30 mouse cellular contexts compared by ENCODE assay signal in genomic region chr7:62302451-62302850, GRCm38 (mm10). TPM values are rescaled to one million over a fixed set of nuclear protein-coding genes. Genes with fewer than 3 reads are reported as not detected.
DNase-seq lines count a peak whose midpoint lies in the region; ATAC-seq and TF ChIP-seq lines count a peak whose summit lies in the region.
"Had no signal": no experiment of that assay in that cellular context is flagged by ENCODE, and none has a peak within 500 bp of the region (broad histone marks: within the 10 kb centered on the region; RNA-seq: fewer than 3 reads in every experiment).

No protein-coding gene starts in this region.

- H3K9me3 ChIP-seq in forebrain, embryonic 13.5 days (replicated peaks): no peaks in the 10 kb centered on the region
- no peaks in the 10 kb centered on the region for H3K9me3 ChIP-seq in forebrain, embryonic 15.5 days
- H3K9me3 ChIP-seq in midbrain, embryonic 12.5 days: no peaks in the 10 kb centered on the region
- no peaks in the 10 kb centered on the region for H3K9me3 ChIP-seq in midbrain, embryonic 15.5 days
- H3K9me3 ChIP-seq: embryonic facial prominence, embryonic 13.5 days; heart, embryonic 10.5 days; heart, embryonic 15.5 days; intestine, embryonic 15.5 days; limb, embryonic 10.5 days; limb, embryonic 15.5 days; liver, embryonic 13.5 days; megakaryocyte, embryonic 14.5 days had no signal

- H3K27ac ChIP-seq in forebrain, embryonic 13.5 days: no peak overlapping the region
- no peak overlapping the region for H3K27ac ChIP-seq in forebrain, embryonic 15.5 days (replicated peaks)
- no peak overlapping the region for H3K27ac ChIP-seq in midbrain, embryonic 12.5 days (replicated peaks)
- H3K27ac ChIP-seq in midbrain, embryonic 15.5 days: no peak overlapping the region
- H3K27ac ChIP-seq: embryonic facial prominence, embryonic 13.5 days; heart, embryonic 10.5 days; heart, embryonic 15.5 days; intestine, embryonic 15.5 days; kidney, postnatal 0 days; limb, embryonic 10.5 days; limb, embryonic 15.5 days; liver, embryonic 13.5 days had no signal

- no peak for TF ChIP-seq CTCF in brain, embryonic 14.5 days (IDR thresholded peaks at IDR 0.05; ENCODE audit: borderline replicate concordance, extremely low read depth, insufficient read depth, insufficient read length)

- no peak overlapping the region for H3K4me3 ChIP-seq in forebrain, embryonic 13.5 days
- H3K4me3 ChIP-seq in forebrain, embryonic 15.5 days: no peak overlapping the region
- H3K4me3 ChIP-seq in midbrain, embryonic 12.5 days: no peak overlapping the region
- H3K4me3 ChIP-seq in midbrain, embryonic 15.5 days: no peak overlapping the region
- H3K4me3 ChIP-seq: embryonic facial prominence, embryonic 13.5 days; heart, embryonic 10.5 days; heart, embryonic 15.5 days; intestine, embryonic 15.5 days; limb, embryonic 10.5 days; limb, embryonic 15.5 days; liver, embryonic 13.5 days; megakaryocyte, embryonic 14.5 days had no signal

- peaks cover under 1% of the 10 kb centered on the region; the same call in 1 of the 2 replicates for H3K4me1 ChIP-seq in forebrain, embryonic 13.5 days
- no peaks in the 10 kb centered on the region for H3K4me1 ChIP-seq in forebrain, embryonic 15.5 days
- H3K4me1 ChIP-seq in midbrain, embryonic 12.5 days: no peaks in the 10 kb centered on the region
- H3K4me1 ChIP-seq in midbrain, embryonic 15.5 days: no peaks in the 10 kb centered on the region
- H3K4me1 ChIP-seq: embryonic facial prominence, embryonic 13.5 days; heart, embryonic 10.5 days; heart, embryonic 15.5 days; intestine, embryonic 15.5 days; limb, embryonic 10.5 days; limb, embryonic 15.5 days; liver, embryonic 13.5 days; megakaryocyte, embryonic 14.5 days had no signal

- ATAC-seq in forebrain, embryonic 13.5 days: peak; percentile 74; the same call in 1 of the 2 replicates
- ATAC-seq in forebrain, embryonic 15.5 days (replicated peaks): no peak
- ATAC-seq in midbrain, embryonic 12.5 days (ENCODE audit: low FRiP score, low read depth): peak; percentile 58; the same call in 1 of the 2 replicates
- ATAC-seq in midbrain, embryonic 15.5 days (replicated peaks): no peak
- ATAC-seq: hindbrain, embryonic 16.5 days; intestine, embryonic 15.5 days; lung, postnatal 0 days had no signal

- H3K36me3 ChIP-seq in forebrain, embryonic 13.5 days (ENCODE audit: poor library complexity, severe bottlenecking): no peaks in the 10 kb centered on the region
- no peaks in the 10 kb centered on the region for H3K36me3 ChIP-seq in forebrain, embryonic 15.5 days
- no peaks in the 10 kb centered on the region for H3K36me3 ChIP-seq in midbrain, embryonic 12.5 days
- no peaks in the 10 kb centered on the region for H3K36me3 ChIP-seq in midbrain, embryonic 15.5 days (replicated peaks)
- H3K36me3 ChIP-seq: embryonic facial prominence, embryonic 13.5 days; heart, embryonic 10.5 days; heart, embryonic 15.5 days; intestine, embryonic 15.5 days; limb, embryonic 10.5 days; limb, embryonic 15.5 days; liver, embryonic 13.5 days had no signal

- peak; percentile 74 for DNase-seq in brain, embryonic 14.5 days (ENCODE audit: low read depth)
- peak; percentile 22 for DNase-seq in retina, embryonic 14.5 days (ENCODE audit: low spot score)
- DNase-seq in embryo, embryonic 9.5 days (ENCODE audit: extremely low spot score): no peak
- DNase-seq: adrenal gland, postnatal 14 days; cerebellum, adult 11-12 months; cerebellum, adult 9-11 months; embryo, embryonic 11 days; gastrocnemius, postnatal 14 days; kidney, adult 2 months; kidney, postnatal 4 days; layer of hippocampus, adult 9-11 months; liver, embryonic 13.5 days; lung, adult 18-20 months; lung, postnatal 4 days; thymus, adult 2 months; thymus, postnatal 36 days had no signal

- no peak overlapping the region for H3K9ac ChIP-seq in forebrain, embryonic 13.5 days
- no peak overlapping the region for H3K9ac ChIP-seq in forebrain, embryonic 15.5 days (replicated peaks)
- H3K9ac ChIP-seq in midbrain, embryonic 12.5 days (replicated peaks): no peak overlapping the region
- H3K9ac ChIP-seq in midbrain, embryonic 15.5 days: no peak overlapping the region
- H3K9ac ChIP-seq: embryonic facial prominence, embryonic 13.5 days; heart, embryonic 15.5 days; intestine, embryonic 15.5 days; limb, embryonic 15.5 days; liver, embryonic 13.5 days had no signal

- H3K4me2 ChIP-seq in forebrain, embryonic 13.5 days: no peak overlapping the region
- H3K4me2 ChIP-seq in forebrain, embryonic 15.5 days (replicated peaks): no peak overlapping the region
- H3K4me2 ChIP-seq in midbrain, embryonic 12.5 days (replicated peaks): no peak overlapping the region
- H3K4me2 ChIP-seq in midbrain, embryonic 15.5 days: no peak overlapping the region
- H3K4me2 ChIP-seq: embryonic facial prominence, embryonic 13.5 days; heart, embryonic 15.5 days; intestine, embryonic 15.5 days; limb, embryonic 15.5 days; liver, embryonic 13.5 days had no signal

- no peak for TF ChIP-seq POLR2A in brain, embryonic 14.5 days (IDR thresholded peaks at IDR 0.05; ENCODE audit: borderline replicate concordance, extremely low read depth, insufficient read depth, insufficient read length, poor library complexity, severe bottlenecking)

- H3K27me3 ChIP-seq in forebrain, embryonic 13.5 days: no peaks in the 10 kb centered on the region
- H3K27me3 ChIP-seq in forebrain, embryonic 15.5 days: no peaks in the 10 kb centered on the region
- H3K27me3 ChIP-seq in midbrain, embryonic 12.5 days: no peaks in the 10 kb centered on the region
- no peaks in the 10 kb centered on the region for H3K27me3 ChIP-seq in midbrain, embryonic 15.5 days (replicated peaks)
- H3K27me3 ChIP-seq: embryonic facial prominence, embryonic 13.5 days; heart, embryonic 15.5 days; intestine, embryonic 15.5 days; limb, embryonic 15.5 days; liver, embryonic 13.5 days; megakaryocyte, embryonic 14.5 days had no signal

- 40% methylated on average over 3 of the region's 3 CpGs for WGBS in forebrain, embryonic 13.5 days
- WGBS in forebrain, embryonic 15.5 days: 52% methylated on average over 3 of the region's 3 CpGs
- 67% methylated on average over 3 of the region's 3 CpGs for WGBS in midbrain, embryonic 12.5 days
- WGBS in midbrain, embryonic 15.5 days: 44% methylated on average over 3 of the region's 3 CpGs

RNA-seq across cellular contexts. Expression of gene Ndn, which starts 43.9 kb away (rescaled TPM):
- 381 and 439 TPM in 2 replicates for polyA plus RNA-seq in forebrain, embryonic 13.5 days (2015; fragmentation: Nextera tagmentation; extraction: Ambion mirVana)
- polyA plus RNA-seq in forebrain, embryonic 15.5 days (2015; fragmentation: Nextera tagmentation; extraction: Ambion mirVana): 414 and 487 TPM in 2 replicates
- 232 and 251 TPM in 2 replicates for polyA plus RNA-seq in midbrain, embryonic 12.5 days (2016; fragmentation: Nextera tagmentation; extraction: Ambion mirVana)
- polyA plus RNA-seq in midbrain, embryonic 15.5 days (2015; fragmentation: Nextera tagmentation; extraction: Ambion mirVana): 789 and 792 TPM in 2 replicates
- polyA plus RNA-seq in brain, embryonic 14.5 days (2012; rRNA removed): 461 and 473 TPM in 2 replicates

Comparison
In these comparisons a context has a peak if more than half of its experiments do, and no peak if none do; other contexts are left out.
1. ATAC-seq: peak in forebrain, embryonic 13.5 days (single experiment) and midbrain, embryonic 12.5 days (single experiment); none in forebrain, embryonic 15.5 days (single experiment) and midbrain, embryonic 15.5 days (single experiment).